Mouse (Mus musculus) inflammation-experienced regulatory T-cells, adult 6 months (primary cell): ENCODE data around the gene Cst11. TPM values are rescaled to one million over a fixed set of nuclear protein-coding genes. Genes with fewer than 3 reads are reported as not detected.
"Not testable (repeated sequence)": the region's sequence is repeated elsewhere in the genome, so short reads cannot be mapped to it uniquely, and the experiment has no call there.

Source experiments
- ATAC-seq: one replicate; pipeline ENCODE4 v1.8.0; 2017
- polyA plus RNA-seq, 3 experiments: library from polyadenylated mRNA; unstranded; fragments of 100-300 nt; shearing (Covaris generic); gene quantifications; one replicate each; pipeline ENCODE4 v1.2.1; 2017

The Cst11 gene
- not detected for polyA plus RNA-seq

GRCm38 (mm10) chr2:148771397-148771796, at the start of gene Cst11:
TSS of gene Cst11 (minus strand) at chr2:148771497.
- ATAC-seq, result not testable (repeated sequence)

- ATAC-seq, result no peak
Measured at GRCm38 (mm10) chr2:148819909-148820308, 48.6 kb upstream of the Cst11 start, which contains the start of gene Cst13. TSS of gene Cst13 (plus strand) at chr2:148820081.

GRCm38 (mm10) chr2:148806696-148807095, 35.4 kb upstream of the Cst11 start:
- no peak for ATAC-seq

GRCm38 (mm10) chr2:148801491-148801921, 30.2 kb upstream of the Cst11 start:
- ATAC-seq, result no peak

GRCm38 (mm10) chr2:148798485-148798884, 27.2 kb upstream of the Cst11 start, which contains the start of gene Cst8:
TSS of gene Cst8 (plus strand) at chr2:148798785.
- ATAC-seq, result no peak

GRCm38 (mm10) chr2:148789142-148789541, 17.8 kb upstream of the Cst11 start, which contains the start of gene Cst12:
TSS of gene Cst12 (plus strand) at chr2:148789361.
- ATAC-seq, result no peak

- ATAC-seq, result no peak
Measured at GRCm38 (mm10) chr2:148781709-148782108, 10.4 kb upstream of the Cst11 start, which contains the start of gene 8030411F24Rik. TSS of gene 8030411F24Rik (plus strand) at chr2:148782009.

- ATAC-seq, result no peak
Measured at GRCm38 (mm10) chr2:148763648-148764388, 7.5 kb downstream of the Cst11 start.

- ATAC-seq, result no peak
Measured at GRCm38 (mm10) chr2:148754310-148754846, 16.9 kb downstream of the Cst11 start.

- ATAC-seq, result peak; percentile 91
Measured at GRCm38 (mm10) chr2:148751893-148752813, 19.1 kb downstream of the Cst11 start.

GRCm38 (mm10) chr2:148750058-148750457, 21.2 kb downstream of the Cst11 start, which contains the start of gene Cstl1:
TSS of gene Cstl1 (plus strand) at chr2:148750358.
- ATAC-seq, result no peak

- ATAC-seq, result no peak
Measured at GRCm38 (mm10) chr2:148743846-148744407, 27.4 kb downstream of the Cst11 start.

- no peak for ATAC-seq
Measured at GRCm38 (mm10) chr2:148743001-148743400, 28.3 kb downstream of the Cst11 start.

GRCm38 (mm10) chr2:148732327-148733000, 38.8 kb downstream of the Cst11 start, which contains the start of gene Napb:
TSS of gene Napb (minus strand) at chr2:148732467.
- peak; percentile 95 for ATAC-seq

- ATAC-seq, result peak; percentile 35
Measured at GRCm38 (mm10) chr2:148731614-148732326, 39.5 kb downstream of the Cst11 start.

- no peak for ATAC-seq
Measured at GRCm38 (mm10) chr2:148719271-148719995, 51.9 kb downstream of the Cst11 start.
